Mouse (Mus musculus) cerebellum, adult 2 months (tissue): ENCODE results near the gene Dgke.

Experiments
- CTCF ChIP-seq: fragments of 200-500 bp; IDR thresholded peaks from 2 replicates; pipeline ENCODE4 v1.5.1; 2011; ENCODE audit warnings: low read depth, mild to moderate bottlenecking, control low read depth, low read length, moderate library complexity, borderline replicate concordance; ENCODE audit not compliant: insufficient read depth
- POLR2A ChIP-seq: fragments of 200-500 bp; IDR thresholded peaks from 2 replicates; pipeline ENCODE4 v1.6.1; 2011; ENCODE audit warnings: low read length, control low read depth, borderline replicate concordance; ENCODE audit not compliant: insufficient read depth

DNA sequence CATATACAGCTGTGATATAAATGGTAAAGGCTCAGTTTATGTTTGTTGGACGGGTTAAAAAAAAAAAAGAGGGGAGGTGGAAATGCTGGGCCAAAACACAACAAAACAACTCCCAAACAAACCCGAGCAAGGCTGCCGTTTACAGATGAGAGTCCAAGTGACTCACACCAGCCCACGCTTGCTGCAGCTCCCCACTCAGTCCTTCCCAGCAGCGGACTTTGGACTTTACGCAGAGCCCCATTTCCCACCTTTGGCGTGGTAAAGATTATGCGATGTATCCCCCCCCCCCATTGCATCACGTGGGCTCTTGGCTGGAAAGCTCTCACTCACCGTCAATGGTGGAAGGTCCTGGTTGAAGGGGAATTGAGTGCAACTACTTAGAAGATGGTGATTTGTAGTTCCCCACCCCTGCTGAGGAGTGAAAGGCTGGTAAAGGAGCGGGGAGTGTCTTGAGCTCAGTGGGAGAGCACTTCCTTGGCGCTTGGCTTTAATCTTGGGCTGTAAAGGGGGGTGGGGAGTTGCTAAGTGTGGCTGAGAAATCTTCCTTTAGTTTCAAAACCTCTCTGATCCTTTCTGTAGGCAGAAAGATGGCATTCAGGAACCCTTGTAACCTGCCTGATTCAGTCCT, 40.6 kb upstream of the Dgke start:
- no peak for TF ChIP-seq CTCF
- TF ChIP-seq POLR2A: no peak
